Mouse (Mus musculus): Measurements from ENCODE around the gene Afdn. TPM values are rescaled to one million over a fixed set of nuclear protein-coding genes. Genes with fewer than 3 reads are reported as not detected.

The Afdn gene
- polyA plus RNA-seq, 1 experiment from 2014 or later: 92.6 TPM

DNA sequence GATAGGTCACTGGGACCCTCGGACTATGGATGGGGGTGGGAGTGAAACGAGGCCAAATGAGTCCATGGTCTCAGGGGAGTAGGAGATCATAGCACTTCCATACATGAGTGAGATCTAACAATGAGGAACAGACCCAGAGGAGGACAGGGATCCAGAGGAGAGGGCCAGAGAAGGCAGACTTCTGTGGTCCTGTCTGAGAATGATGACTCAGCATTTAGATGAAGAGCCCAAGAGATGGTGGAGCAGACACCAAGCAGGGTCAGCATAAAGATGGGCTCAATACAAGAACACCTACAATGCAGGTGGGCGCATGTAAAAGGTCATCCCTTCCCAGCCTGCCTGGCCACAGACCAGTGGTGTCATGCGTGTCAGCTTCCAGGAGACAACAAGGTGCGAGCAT is 40.2 kb upstream of the Afdn start:
- Histone ChIP-seq H3K27ac (ENCODE audit: low read length) (no peak overlapping the region), H3K36me3 (ENCODE audit: control insufficient read depth, insufficient read depth, low read length) (no peaks in the 10 kb centered on the region), H3K4me2 (ENCODE audit: low read depth, low read length) (no peak overlapping the region), H3K4me3 (ENCODE audit: low read length) (no peak overlapping the region), H3K9ac (ENCODE audit: low read length) (no peak overlapping the region), H3K4me1 (replicated peaks; ENCODE audit: control insufficient read depth, insufficient read depth, low read length) (no peaks in the 10 kb centered on the region), H3K9me3 (ENCODE audit: control insufficient read depth, low read length) (no peaks in the 10 kb centered on the region), H3K27me3 (ENCODE audit: control insufficient read depth, insufficient read depth, low read depth, low read length) (no peaks in the 10 kb centered on the region)
- 91% methylated on average over 5 of the region's 5 CpGs for WGBS
- ATAC-seq (ENCODE audit: low read depth): no peak

DNA sequence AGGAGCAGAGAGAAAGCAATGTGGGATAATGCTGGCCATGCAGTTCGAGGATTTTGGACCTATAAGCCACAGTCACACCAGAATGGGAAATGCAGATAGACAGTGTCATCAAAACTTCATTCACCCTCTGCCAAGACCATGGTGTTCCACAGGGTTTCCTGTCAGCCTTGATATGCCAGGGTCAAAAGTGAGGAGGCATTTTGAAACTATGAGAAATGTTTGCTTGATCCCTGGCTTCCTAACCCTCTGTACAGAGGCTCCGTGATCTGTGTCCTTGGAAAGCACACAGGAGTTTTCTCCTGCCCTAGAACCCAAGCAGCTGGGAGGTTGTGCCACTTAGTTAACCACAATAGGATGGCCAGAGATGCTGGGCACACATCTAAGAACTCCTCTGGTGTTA is 39.0 kb upstream of the Afdn start:
- Histone ChIP-seq H3K9ac (ENCODE audit: low read length) (no peak overlapping the region), H3K4me2 (ENCODE audit: low read depth, low read length) (no peak overlapping the region), H3K36me3 (ENCODE audit: control insufficient read depth, insufficient read depth, low read length) (no peaks in the 10 kb centered on the region), H3K27me3 (ENCODE audit: control insufficient read depth, insufficient read depth, low read depth, low read length) (no peaks in the 10 kb centered on the region), H3K4me1 (replicated peaks; ENCODE audit: control insufficient read depth, insufficient read depth, low read length) (no peaks in the 10 kb centered on the region), H3K27ac (ENCODE audit: low read length) (no peak overlapping the region), H3K4me3 (ENCODE audit: low read length) (no peak overlapping the region), H3K9me3 (ENCODE audit: control insufficient read depth, low read length) (no peaks in the 10 kb centered on the region)
- 84% methylated on average over 2 of the region's 2 CpGs for WGBS
- no peak for ATAC-seq (ENCODE audit: low read depth)

DNA sequence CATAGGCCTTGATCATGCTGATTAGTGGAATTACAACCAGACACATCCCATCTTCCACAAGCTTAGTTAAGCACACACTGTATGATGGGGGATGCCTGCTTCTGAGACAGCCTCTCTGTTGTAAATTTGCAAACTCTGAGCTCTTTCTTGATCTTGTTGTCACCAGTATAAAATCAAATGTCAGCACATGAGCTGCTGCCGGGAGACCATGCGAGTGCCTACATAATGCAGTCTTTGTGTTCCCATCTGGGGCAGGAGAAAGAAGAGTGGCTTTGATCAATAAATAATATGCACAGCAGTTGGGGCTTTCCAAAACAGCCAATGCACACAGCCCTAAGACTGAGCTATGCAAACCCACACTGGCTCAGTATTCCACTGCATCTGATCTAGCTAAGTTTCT is 37.9 kb upstream of the Afdn start:
- Histone ChIP-seq H3K27ac (ENCODE audit: low read length) (no peak overlapping the region), H3K4me3 (ENCODE audit: low read length) (no peak overlapping the region), H3K4me1 (replicated peaks; ENCODE audit: control insufficient read depth, insufficient read depth, low read length) (no peaks in the 10 kb centered on the region), H3K9ac (ENCODE audit: low read length) (no peak overlapping the region), H3K9me3 (ENCODE audit: control insufficient read depth, low read length) (no peaks in the 10 kb centered on the region), H3K4me2 (ENCODE audit: low read depth, low read length) (no peak overlapping the region), H3K36me3 (ENCODE audit: control insufficient read depth, insufficient read depth, low read length) (no peaks in the 10 kb centered on the region), H3K27me3 (ENCODE audit: control insufficient read depth, insufficient read depth, low read depth, low read length) (no peaks in the 10 kb centered on the region)
- 65% methylated on average over 2 of the region's 2 CpGs for WGBS
- ATAC-seq (ENCODE audit: low read depth): no peak

DNA sequence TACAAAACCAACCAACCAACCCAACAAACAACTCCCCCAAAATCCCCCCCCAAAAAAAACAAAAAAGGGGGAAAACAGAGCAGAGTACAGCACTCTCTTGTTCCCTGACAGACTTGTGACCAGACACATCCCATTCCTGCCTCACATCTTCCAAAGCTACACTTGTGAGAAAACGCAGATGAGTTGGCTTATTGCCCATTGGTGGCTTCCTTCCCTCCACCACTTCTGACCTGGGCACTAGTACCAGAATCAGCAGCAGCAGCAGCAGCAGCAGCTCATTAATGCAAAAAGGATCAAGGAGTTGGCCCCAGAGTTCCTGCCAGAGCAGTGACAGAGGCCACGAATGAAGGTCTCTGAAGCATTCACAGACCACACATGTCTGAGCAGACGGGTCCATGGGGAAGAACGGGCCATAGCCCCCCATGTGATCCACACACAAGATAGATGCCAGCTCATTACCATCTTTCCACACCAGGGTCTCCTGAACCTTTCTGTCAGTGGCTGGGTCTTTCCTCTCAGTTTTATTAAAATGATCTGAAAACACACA is 35.3 kb upstream of the Afdn start:
- H3K4me1 ChIP-seq (replicated peaks; ENCODE audit: control insufficient read depth, insufficient read depth, low read length): no peaks in the 10 kb centered on the region
- 34% methylated on average over 4 of the region's 4 CpGs for WGBS
- H3K27ac ChIP-seq (ENCODE audit: low read length): no peak overlapping the region
- peak; percentile 51; the same call in 1 of the 2 replicates for ATAC-seq (ENCODE audit: low read depth)
- H3K27me3 ChIP-seq (ENCODE audit: control insufficient read depth, insufficient read depth, low read depth, low read length): no peaks in the 10 kb centered on the region
- no peak overlapping the region for H3K9ac ChIP-seq (ENCODE audit: low read length)
- H3K9me3 ChIP-seq (ENCODE audit: control insufficient read depth, low read length): no peaks in the 10 kb centered on the region
- H3K36me3 ChIP-seq (ENCODE audit: control insufficient read depth, insufficient read depth, low read length): no peaks in the 10 kb centered on the region
- no peak overlapping the region for H3K4me2 ChIP-seq (ENCODE audit: low read depth, low read length)
- H3K4me3 ChIP-seq (ENCODE audit: low read length): no peak overlapping the region

DNA sequence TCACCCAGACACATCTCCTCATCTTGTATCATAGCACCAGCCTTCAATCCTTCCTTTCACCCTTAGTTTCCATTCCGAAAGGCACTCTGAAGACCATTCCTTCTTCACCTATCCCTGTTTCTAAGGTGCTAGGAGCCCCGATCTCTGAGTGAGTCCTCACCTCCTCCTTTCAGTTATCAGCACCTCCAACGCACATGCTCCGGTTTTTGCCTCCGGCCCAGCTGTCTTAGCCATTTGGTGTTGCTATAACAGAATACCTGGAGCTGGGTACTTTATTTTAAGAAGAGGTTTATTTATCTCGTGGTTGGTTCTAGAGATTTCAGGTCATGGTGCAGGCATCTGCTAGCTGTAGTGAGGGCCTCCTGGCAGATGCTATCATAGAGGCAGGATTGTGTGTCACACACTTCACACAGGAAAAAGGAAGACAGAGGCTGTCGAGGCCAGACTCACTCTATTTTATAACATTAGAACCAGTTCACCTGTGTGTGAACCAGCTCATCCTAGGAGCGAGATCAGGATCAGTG is 33.4 kb upstream of the Afdn start:
- no peak overlapping the region for H3K27ac ChIP-seq (ENCODE audit: low read length)
- ATAC-seq (ENCODE audit: low read depth): no peak
- no peak overlapping the region for H3K9ac ChIP-seq (ENCODE audit: low read length)
- no peak overlapping the region for H3K4me2 ChIP-seq (ENCODE audit: low read depth, low read length)
- WGBS: 88% methylated on average over 8 of the region's 8 CpGs
- peaks cover 4% of the 10 kb centered on the region for H3K4me1 ChIP-seq (replicated peaks; ENCODE audit: control insufficient read depth, insufficient read depth, low read length)
- no peaks in the 10 kb centered on the region for H3K9me3 ChIP-seq (ENCODE audit: control insufficient read depth, low read length)
- no peaks in the 10 kb centered on the region for H3K36me3 ChIP-seq (ENCODE audit: control insufficient read depth, insufficient read depth, low read length)
- H3K27me3 ChIP-seq (ENCODE audit: control insufficient read depth, insufficient read depth, low read depth, low read length): no peaks in the 10 kb centered on the region
- no peak overlapping the region for H3K4me3 ChIP-seq (ENCODE audit: low read length)

DNA sequence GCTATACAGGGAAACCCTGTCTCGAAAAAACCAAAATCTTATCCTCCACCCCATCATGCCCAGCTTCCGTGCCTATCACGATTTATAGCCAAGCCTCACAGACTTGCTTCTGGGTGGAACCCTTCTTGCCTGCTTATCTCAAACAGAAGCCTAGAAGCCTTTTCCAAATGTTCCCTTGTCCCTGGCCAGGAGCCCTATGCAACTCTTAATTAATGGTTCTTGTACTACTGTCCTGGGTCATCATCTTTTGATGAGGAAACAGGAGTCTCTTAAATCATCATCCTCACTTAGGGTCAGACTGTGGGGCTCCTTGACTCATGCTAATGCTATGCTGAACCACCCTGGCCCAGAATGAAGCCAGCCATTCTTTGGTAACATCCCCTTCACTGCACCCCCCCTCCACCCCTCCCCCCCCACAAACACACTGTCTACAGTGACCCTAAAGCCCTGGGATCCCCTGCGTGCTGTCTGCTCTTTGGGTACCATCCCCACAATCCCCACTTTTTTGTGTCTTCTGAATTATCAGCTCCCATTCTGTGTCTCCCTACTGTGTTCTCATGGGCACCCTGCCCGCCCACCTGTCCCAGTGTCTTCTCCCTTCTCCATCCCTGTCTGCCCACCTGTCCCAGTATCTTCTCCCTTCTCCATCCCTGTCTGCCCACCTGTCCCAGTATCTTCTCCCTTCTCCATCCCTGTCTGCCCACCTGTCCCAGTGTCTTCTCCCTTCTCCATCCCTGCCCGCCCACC is 29.2 kb upstream of the Afdn start:
- Histone ChIP-seq H3K36me3 (ENCODE audit: control insufficient read depth, insufficient read depth, low read length) (no peaks in the 10 kb centered on the region), H3K4me1 (replicated peaks; ENCODE audit: control insufficient read depth, insufficient read depth, low read length) (peaks cover 24% of the 10 kb centered on the region), H3K4me3 (ENCODE audit: low read length) (no peak overlapping the region), H3K27ac (ENCODE audit: low read length) (no peak overlapping the region), H3K27me3 (ENCODE audit: control insufficient read depth, insufficient read depth, low read depth, low read length) (no peaks in the 10 kb centered on the region), H3K9me3 (ENCODE audit: control insufficient read depth, low read length) (no peaks in the 10 kb centered on the region), H3K9ac (ENCODE audit: low read length) (no peak overlapping the region), H3K4me2 (ENCODE audit: low read depth, low read length) (no peak overlapping the region)
- no peak for ATAC-seq (ENCODE audit: low read depth)
- WGBS: 85% methylated on average over 6 of the region's 6 CpGs

DNA sequence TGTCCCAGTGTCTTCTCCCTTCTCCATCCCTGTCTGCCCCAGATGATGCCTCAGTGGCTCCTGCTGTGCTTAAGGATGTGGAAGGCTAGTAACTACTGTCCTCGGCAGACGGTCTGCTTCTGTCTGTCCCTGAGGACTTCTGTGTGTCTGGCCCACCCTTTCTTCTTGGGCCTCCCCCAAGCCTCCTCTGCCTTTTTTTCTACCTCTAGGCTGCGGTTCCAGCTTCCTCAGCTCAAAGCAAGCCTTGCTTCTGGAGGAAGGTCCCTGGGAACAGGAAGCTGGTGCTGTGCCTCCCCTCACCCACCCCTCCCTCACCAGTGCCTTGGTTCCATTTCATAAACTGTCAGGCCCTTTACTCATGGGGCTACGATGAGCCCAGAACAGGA is 28.6 kb upstream of the Afdn start:
- no peaks in the 10 kb centered on the region for H3K27me3 ChIP-seq (ENCODE audit: control insufficient read depth, insufficient read depth, low read depth, low read length)
- no peak overlapping the region for H3K4me2 ChIP-seq (ENCODE audit: low read depth, low read length)
- H3K4me3 ChIP-seq (ENCODE audit: low read length): no peak overlapping the region
- H3K9me3 ChIP-seq (ENCODE audit: control insufficient read depth, low read length): no peaks in the 10 kb centered on the region
- H3K36me3 ChIP-seq (ENCODE audit: control insufficient read depth, insufficient read depth, low read length): no peaks in the 10 kb centered on the region
- H3K4me1 ChIP-seq (replicated peaks; ENCODE audit: control insufficient read depth, insufficient read depth, low read length): peaks cover 28% of the 10 kb centered on the region
- ATAC-seq (ENCODE audit: low read depth): no peak
- H3K9ac ChIP-seq (ENCODE audit: low read length): no peak overlapping the region
- WGBS: 44% methylated on average over 4 of the region's 4 CpGs
- no peak overlapping the region for H3K27ac ChIP-seq (ENCODE audit: low read length)

DNA sequence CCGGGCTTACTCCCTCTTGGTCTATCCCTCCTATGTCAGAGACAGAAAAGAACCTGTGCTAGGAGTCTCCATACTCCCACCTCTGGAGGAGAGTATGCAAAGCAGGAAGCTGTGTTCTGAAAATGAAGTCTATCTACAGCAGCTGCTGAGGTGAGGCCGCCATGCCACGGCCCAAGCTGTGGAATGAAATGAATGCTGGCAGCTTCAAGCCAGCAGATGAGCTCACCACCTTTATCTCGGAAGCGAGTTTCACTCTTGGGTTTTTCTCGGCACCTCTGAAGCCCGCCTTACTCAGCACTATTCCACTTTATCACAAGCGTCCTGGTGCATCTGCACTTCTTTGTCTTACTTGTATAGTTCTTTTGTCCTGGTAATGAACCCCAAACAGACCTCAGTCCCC is 27.7 kb upstream of the Afdn start:
- Histone ChIP-seq H3K36me3 (ENCODE audit: control insufficient read depth, insufficient read depth, low read length) (no peaks in the 10 kb centered on the region), H3K4me2 (ENCODE audit: low read depth, low read length) (no peak overlapping the region), H3K27ac (ENCODE audit: low read length) (no peak overlapping the region; the same call in 1 of the 2 replicates), H3K9ac (ENCODE audit: low read length) (peak overlapping the region; percentile 28), H3K27me3 (ENCODE audit: control insufficient read depth, insufficient read depth, low read depth, low read length) (no peaks in the 10 kb centered on the region), H3K4me3 (ENCODE audit: low read length) (no peak overlapping the region), H3K4me1 (replicated peaks; ENCODE audit: control insufficient read depth, insufficient read depth, low read length) (peaks cover 29% of the 10 kb centered on the region), H3K9me3 (ENCODE audit: control insufficient read depth, low read length) (no peaks in the 10 kb centered on the region)
- 24% methylated on average over 8 of the region's 8 CpGs for WGBS
- no peak for ATAC-seq (ENCODE audit: low read depth)

DNA sequence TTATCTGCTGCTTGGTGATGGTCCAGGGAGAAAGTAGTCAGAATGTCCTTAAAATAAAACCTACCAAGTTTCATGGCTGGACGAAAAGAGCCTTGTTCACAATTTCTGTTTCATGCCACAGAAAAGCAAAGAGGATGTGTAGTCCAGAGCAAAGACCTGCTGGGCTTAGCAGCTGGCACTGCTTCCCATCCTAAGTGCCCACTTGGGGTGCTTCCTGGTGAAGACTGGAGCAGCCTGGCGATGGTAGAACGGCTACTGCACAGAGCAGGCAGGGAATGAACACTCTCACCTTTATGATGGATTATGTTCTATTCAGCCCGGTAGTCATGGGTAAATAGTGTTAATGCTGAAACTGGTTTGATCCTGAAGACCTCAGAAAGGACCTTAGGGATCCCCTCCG is 26.4 kb upstream of the Afdn start:
- H3K27me3 ChIP-seq (ENCODE audit: control insufficient read depth, insufficient read depth, low read depth, low read length): no peaks in the 10 kb centered on the region
- 70% methylated on average over 5 of the region's 5 CpGs for WGBS
- H3K36me3 ChIP-seq (ENCODE audit: control insufficient read depth, insufficient read depth, low read length): no peaks in the 10 kb centered on the region
- no peak overlapping the region for H3K4me2 ChIP-seq (ENCODE audit: low read depth, low read length)
- no peak overlapping the region; the same call in 1 of the 2 replicates for H3K27ac ChIP-seq (ENCODE audit: low read length)
- peaks cover 30% of the 10 kb centered on the region for H3K4me1 ChIP-seq (replicated peaks; ENCODE audit: control insufficient read depth, insufficient read depth, low read length)
- no peak for ATAC-seq (ENCODE audit: low read depth)
- no peaks in the 10 kb centered on the region for H3K9me3 ChIP-seq (ENCODE audit: control insufficient read depth, low read length)
- H3K9ac ChIP-seq (ENCODE audit: low read length): no peak overlapping the region
- no peak overlapping the region for H3K4me3 ChIP-seq (ENCODE audit: low read length)
